Mouse (Mus musculus) neural tube, embryonic 14.5 days (tissue): ENCODE measurements around the gene 2700097O09Rik. TPM values are rescaled to one million over a fixed set of nuclear protein-coding genes. Genes with fewer than 3 reads are reported as not detected.
"Not testable (repeated sequence)": the region's sequence is repeated elsewhere in the genome, so short reads cannot be mapped to it uniquely, and the experiment has no call there.

Experiments
- ATAC-seq: fragments of 200-750 bp; cut with Nextera tagmentation; 2 replicates; pipeline ENCODE4 v1.8.0; 2017; ENCODE audit warnings: low read depth, mild to moderate bottlenecking, moderate TSS enrichment, moderate library complexity
- H3K27ac ChIP-seq: fragments of 300-500 bp; sonication (generic); 2 replicates; pipeline ENCODE4 v1.5.1; 2014; ENCODE audit warnings: low read depth, mild to moderate bottlenecking, control low read depth, low read length, moderate library complexity, mixed read lengths
- H3K27me3 ChIP-seq: fragments of 300-500 bp; sonication (generic); 2 replicates; pipeline ENCODE4 v1.6.1; 2014; ENCODE audit warnings: low read length; ENCODE audit not compliant: control insufficient read depth, insufficient read depth
- H3K36me3 ChIP-seq: fragments of 300-500 bp; sonication (generic); 2 replicates; pipeline ENCODE4 v1.6.1; 2014; ENCODE audit warnings: low read length, mixed read lengths; ENCODE audit not compliant: control insufficient read depth, insufficient read depth
- H3K4me1 ChIP-seq: fragments of 300-500 bp; sonication (generic); 2 replicates; pipeline ENCODE4 v1.6.1; 2014; ENCODE audit warnings: low read length; ENCODE audit not compliant: control insufficient read depth, insufficient read depth
- H3K4me2 ChIP-seq: fragments of 300-500 bp; sonication (generic); 2 replicates; pipeline ENCODE4 v1.6.1; 2014; ENCODE audit warnings: mild to moderate bottlenecking, low read depth, low read length, control low read depth
- H3K4me3 ChIP-seq: fragments of 300-500 bp; sonication (generic); 2 replicates; pipeline ENCODE4 v1.5.1; 2014; ENCODE audit warnings: low read depth, low read length, control low read depth, mixed read lengths
- H3K9ac ChIP-seq: fragments of 300-500 bp; sonication (generic); replicated peaks from 2 replicates; pipeline ENCODE4 v1.6.1; 2014; ENCODE audit warnings: low read depth, mild to moderate bottlenecking, control low read depth, low read length, mixed read lengths
- H3K9me3 ChIP-seq: fragments of 300-500 bp; sonication (generic); 2 replicates; pipeline ENCODE4 v1.6.1; 2016; ENCODE audit warnings: low read length; ENCODE audit not compliant: control insufficient read depth
- WGBS: fragments of 180-500 bp; shearing (Covaris S2); extraction: QIAGEN DNeasy Blood & Tissue Kit; methylation state at CpG from one replicate; pipeline ENCODE4 v1.1.7; 2014; 5-methylcytosine and 5-hydroxymethylcytosine counted together
- polyA plus RNA-seq: library from polyadenylated mRNA; unstranded; fragments of >200 nt; fragmentation: Nextera tagmentation; extraction: Ambion mirVana; gene quantifications from 2 replicates; pipeline ENCODE4 v1.2.1, GENCODE M21; 2014

Gene 2700097O09Rik
- 32.2 TPM in 2 replicates for polyA plus RNA-seq

GRCm38 (mm10) chr12:55079726-55080600 lies at the start of gene 2700097O09Rik, which contains the start of gene Srp54a:
2700097O09Rik (minus strand) TSS chr12:55080110.
Srp54a (plus strand) TSS chr12:55080262.
- Histone ChIP-seq H3K27ac (peak within 1 kb of the TSS; percentile 74), H3K9ac (peak within 1 kb of the TSS; percentile 47), H3K4me2 (peak within 1 kb of the TSS; percentile 55), H3K4me3 (peak within 1 kb of the TSS; percentile 52)
- not testable (repeated sequence) for H3K27me3 ChIP-seq, H3K36me3 ChIP-seq, H3K4me1 ChIP-seq, H3K9me3 ChIP-seq
- WGBS: under 1% methylated on average over 60 of the region's 60 CpGs
- ATAC-seq: peak; percentile 99

- not testable (repeated sequence) for H3K4me3 ChIP-seq, H3K9ac ChIP-seq, H3K4me2 ChIP-seq, H3K36me3 ChIP-seq, H3K27me3 ChIP-seq, H3K9me3 ChIP-seq, H3K27ac ChIP-seq, H3K4me1 ChIP-seq
- peak; percentile 54 for ATAC-seq
- no CpG with 5 or more reads among the region's 18 CpGs for WGBS
These were observed 44.8 kb upstream of the 2700097O09Rik start for GRCm38 (mm10) chr12:55124731-55125130.

- H3K36me3 ChIP-seq, H3K4me3 ChIP-seq, H3K4me1 ChIP-seq, H3K9ac ChIP-seq, H3K4me2 ChIP-seq, H3K9me3 ChIP-seq, H3K27me3 ChIP-seq, H3K27ac ChIP-seq: not testable (repeated sequence)
- peak; percentile 99 for ATAC-seq
- no CpG with 5 or more reads among the region's 40 CpGs for WGBS
These were observed 44.3 kb upstream of the 2700097O09Rik start, which contains the start of gene Fam177a for GRCm38 (mm10) chr12:55124242-55124641. Fam177a (plus strand) TSS chr12:55124469.

- not testable (repeated sequence) for H3K36me3 ChIP-seq, H3K4me3 ChIP-seq, H3K4me1 ChIP-seq, H3K27ac ChIP-seq, ATAC-seq, H3K4me2 ChIP-seq, H3K9me3 ChIP-seq, H3K27me3 ChIP-seq, H3K9ac ChIP-seq
- WGBS: no CpG with 5 or more reads among the region's 7 CpGs
These were observed 32.7 kb upstream of the 2700097O09Rik start for GRCm38 (mm10) chr12:55112616-55113015.

GRCm38 (mm10) chr12:55092127-55092526 lies 12.2 kb upstream of the 2700097O09Rik start:
- not testable (repeated sequence) for ATAC-seq, H3K9ac ChIP-seq, H3K9me3 ChIP-seq, H3K4me3 ChIP-seq, H3K27ac ChIP-seq, H3K27me3 ChIP-seq, H3K36me3 ChIP-seq, H3K4me2 ChIP-seq, H3K4me1 ChIP-seq
- no CpG with 5 or more reads among the region's 7 CpGs for WGBS

- under 1% methylated on average over 25 of the region's 25 CpGs for WGBS
- not testable (repeated sequence) for H3K9me3 ChIP-seq, H3K4me1 ChIP-seq, H3K27me3 ChIP-seq, ATAC-seq, H3K36me3 ChIP-seq
- H3K4me2 ChIP-seq: peak overlapping the region; percentile 40
- peak overlapping the region; percentile 52; the same call in 1 of the 2 replicates for H3K27ac ChIP-seq
- H3K9ac ChIP-seq: peak overlapping the region; percentile 47
- H3K4me3 ChIP-seq: peak overlapping the region; percentile 52
These were observed 662 bp upstream of the 2700097O09Rik start for GRCm38 (mm10) chr12:55080601-55080942.

GRCm38 (mm10) chr12:55078706-55079105 lies 1.2 kb downstream of the 2700097O09Rik start:
- H3K4me1 ChIP-seq, ATAC-seq, H3K27ac ChIP-seq, H3K9me3 ChIP-seq, H3K9ac ChIP-seq, H3K36me3 ChIP-seq, H3K4me3 ChIP-seq, H3K27me3 ChIP-seq, H3K4me2 ChIP-seq: not testable (repeated sequence)
- WGBS: 55% methylated on average over 2 of the region's 2 CpGs

GRCm38 (mm10) chr12:55075296-55075695 lies 4.6 kb downstream of the 2700097O09Rik start:
- Histone ChIP-seq H3K4me2 (no peak overlapping the region), H3K4me1 (0 out of 2 replicates have a peak, but pooled peaks cover 2% of the 10 kb centered on the region), H3K27ac (no peak overlapping the region), H3K36me3 (no peaks in the 10 kb centered on the region), H3K9ac (no peak overlapping the region), H3K9me3 (no peaks in the 10 kb centered on the region), H3K27me3 (no peaks in the 10 kb centered on the region), H3K4me3 (no peak overlapping the region)
- no peak for ATAC-seq
- WGBS: 96% methylated on average over 2 of the region's 2 CpGs

GRCm38 (mm10) chr12:55073686-55074085 lies 6.2 kb downstream of the 2700097O09Rik start:
- WGBS: 97% methylated on average over 7 of the region's 7 CpGs
- H3K4me2 ChIP-seq: no peak overlapping the region
- no peak overlapping the region for H3K27ac ChIP-seq
- H3K4me1 ChIP-seq: no peaks in the 10 kb centered on the region
- no peak overlapping the region for H3K9ac ChIP-seq
- no peaks in the 10 kb centered on the region for H3K27me3 ChIP-seq
- ATAC-seq: no peak
- no peaks in the 10 kb centered on the region for H3K9me3 ChIP-seq
- H3K4me3 ChIP-seq: no peak overlapping the region
- no peaks in the 10 kb centered on the region for H3K36me3 ChIP-seq
